ENCODE assay signal across 8 mouse cellular contexts in the genomic region with DNA sequence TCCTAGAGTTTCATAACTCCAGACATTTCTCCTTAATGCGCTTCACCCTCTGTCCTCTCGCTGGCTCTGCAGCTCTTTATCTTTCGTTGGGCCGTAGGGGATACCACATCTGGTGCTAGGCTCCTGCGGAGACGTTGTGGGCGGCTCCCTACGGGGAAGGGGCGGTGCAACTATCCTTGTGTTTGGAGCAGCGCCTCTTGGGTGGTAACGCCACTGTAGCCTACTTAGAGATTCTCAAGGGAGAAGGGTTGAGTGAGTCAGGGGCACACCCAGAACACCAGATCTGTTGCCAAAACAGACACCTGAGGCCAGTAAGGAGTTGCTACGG. TPM values are rescaled to one million over a fixed set of nuclear protein-coding genes. Genes with fewer than 3 reads are reported as not detected.
DNase-seq lines count a peak whose midpoint lies in the region; ATAC-seq lines count a peak whose summit lies in the region.

No protein-coding gene starts in this region.

- peaks cover 32% of the 10 kb centered on the region for H3K36me3 ChIP-seq in hindbrain, embryonic 13.5 days
- peaks cover 6% of the 10 kb centered on the region; the same call in 1 of the 2 replicates for H3K36me3 ChIP-seq in limb, embryonic 11.5 days (ENCODE audit: control insufficient read depth, insufficient read depth, low read length)
- peaks cover 7% of the 10 kb centered on the region; the same call in 1 of the 2 replicates for H3K36me3 ChIP-seq in midbrain, embryonic 11.5 days (ENCODE audit: control insufficient read depth, insufficient read depth, low read length)

- peak overlapping the region; percentile 71 for H3K4me3 ChIP-seq in brown adipose tissue, adult 24 weeks (ENCODE audit: insufficient read depth, low read depth, low read length)
- H3K4me3 ChIP-seq in hindbrain, embryonic 13.5 days = peak overlapping the region; percentile 91
- peak overlapping the region; percentile 97 for H3K4me3 ChIP-seq in limb, embryonic 11.5 days (ENCODE audit: low read depth, low read length)
- H3K4me3 ChIP-seq in midbrain, embryonic 11.5 days (ENCODE audit: low read depth, low read length) = peak overlapping the region; percentile 92

- peak; percentile 38 for ATAC-seq in hindbrain, embryonic 13.5 days (ENCODE audit: low FRiP score)
- peak; percentile 1; the same call in 1 of the 2 replicates for ATAC-seq in limb, embryonic 11.5 days (ENCODE audit: insufficient number of reproducible peaks, low FRiP score, low TSS enrichment, low read depth)
- peak; percentile 57 for ATAC-seq in midbrain, embryonic 11.5 days (ENCODE audit: low FRiP score)

- WGBS in hindbrain, embryonic 13.5 days = 0% methylated on average over 12 of the region's 12 CpGs
- WGBS in limb, embryonic 11.5 days = under 1% methylated on average over 12 of the region's 12 CpGs
- 0% methylated on average over 12 of the region's 12 CpGs for WGBS in midbrain, embryonic 11.5 days

- peak overlapping the region; percentile 99 for H3K4me2 ChIP-seq in hindbrain, embryonic 13.5 days
- H3K4me2 ChIP-seq in limb, embryonic 11.5 days (ENCODE audit: low read depth, severe bottlenecking) = peak overlapping the region; percentile 80
- peak overlapping the region; percentile 98 for H3K4me2 ChIP-seq in midbrain, embryonic 11.5 days

- peak; percentile 60 for DNase-seq in cerebellum, adult 11-12 months
- DNase-seq in cerebellum, adult 8-10 months = no peak
- peak; percentile 37 to 46 for DNase-seq in frontal cortex, postnatal 36 days (ENCODE audit: low spot score in 2 of 2)
- DNase-seq in limb, embryonic 11.5 days (ENCODE audit: low spot score) = peak; percentile 69
- peak; percentile 94 for DNase-seq in midbrain, embryonic 11.5 days (ENCODE audit: low spot score, missing footprints)
- peak; percentile 51 to 52 for DNase-seq in spleen, postnatal 14 days (ENCODE audit: low spot score in 2 of 2)

- H3K4me1 ChIP-seq in brown adipose tissue, adult 24 weeks (ENCODE audit: control insufficient read depth, insufficient read depth, insufficient read length, low read length) = no peaks in the 10 kb centered on the region
- peaks cover 20% of the 10 kb centered on the region for H3K4me1 ChIP-seq in hindbrain, embryonic 13.5 days (replicated peaks)
- H3K4me1 ChIP-seq in limb, embryonic 11.5 days (ENCODE audit: control insufficient read depth, insufficient read depth, low read length) = no peaks in the 10 kb centered on the region; the same call in 1 of the 2 replicates
- peaks cover 9% of the 10 kb centered on the region for H3K4me1 ChIP-seq in midbrain, embryonic 11.5 days (ENCODE audit: control insufficient read depth, insufficient read depth, low read length)

- no peaks in the 10 kb centered on the region for H3K27me3 ChIP-seq in hindbrain, embryonic 13.5 days
- no peaks in the 10 kb centered on the region for H3K27me3 ChIP-seq in limb, embryonic 11.5 days (ENCODE audit: control insufficient read depth, insufficient read depth, low read length)
- H3K27me3 ChIP-seq in midbrain, embryonic 11.5 days (ENCODE audit: control insufficient read depth, insufficient read depth, low read length) = no peaks in the 10 kb centered on the region

- peak overlapping the region; percentile 76 for H3K27ac ChIP-seq in brown adipose tissue, adult 24 weeks (replicated peaks; ENCODE audit: low read depth, low read length)
- peak overlapping the region; percentile 90 for H3K27ac ChIP-seq in hindbrain, embryonic 13.5 days
- peak overlapping the region; percentile 81 for H3K27ac ChIP-seq in limb, embryonic 11.5 days (replicated peaks; ENCODE audit: low read depth, low read length)
- peak overlapping the region; percentile 82 for H3K27ac ChIP-seq in midbrain, embryonic 11.5 days (ENCODE audit: low read depth, low read length)

- peak overlapping the region; percentile 95 for H3K9ac ChIP-seq in hindbrain, embryonic 13.5 days
- peak overlapping the region; percentile 91 for H3K9ac ChIP-seq in limb, embryonic 11.5 days (ENCODE audit: low read length)
- peak overlapping the region; percentile 93 for H3K9ac ChIP-seq in midbrain, embryonic 11.5 days (ENCODE audit: low read length)

- H3K9me3 ChIP-seq in hindbrain, embryonic 13.5 days = no peaks in the 10 kb centered on the region
- no peaks in the 10 kb centered on the region for H3K9me3 ChIP-seq in limb, embryonic 11.5 days (ENCODE audit: control insufficient read depth, low read length)
- no peaks in the 10 kb centered on the region for H3K9me3 ChIP-seq in midbrain, embryonic 11.5 days (ENCODE audit: control insufficient read depth, low read length)

RNA-seq across cellular contexts. Expression of a gene that starts 0.6 kb away (rescaled TPM):
- 88.5 and 109 TPM in 2 replicates for polyA plus RNA-seq in brown adipose tissue, adult 24 weeks (2012; ENCODE audit: insufficient read depth, insufficient read length, missing spikeins)
- polyA plus RNA-seq in hindbrain, embryonic 13.5 days (2015; fragmentation: Nextera tagmentation; extraction: Ambion mirVana) = 116 and 121 TPM in 2 replicates
- 165 and 175 TPM in 2 replicates for polyA plus RNA-seq in limb, embryonic 11.5 days (2014; fragmentation: Nextera tagmentation; extraction: Ambion mirVana)
- polyA plus RNA-seq in midbrain, embryonic 11.5 days (2014; fragmentation: Nextera tagmentation; extraction: Ambion mirVana) = 146 and 149 TPM in 2 replicates

RNA-seq across cellular contexts. Expression of a gene that starts 4.5 kb away (rescaled TPM):
- not detected in 2 replicates for polyA plus RNA-seq in brown adipose tissue, adult 24 weeks (2012; ENCODE audit: insufficient read depth, insufficient read length, missing spikeins)
- polyA plus RNA-seq in hindbrain, embryonic 13.5 days (2015; fragmentation: Nextera tagmentation; extraction: Ambion mirVana) = 0.10 TPM in 1 of 2 replicates, not detected in the other
- polyA plus RNA-seq in limb, embryonic 11.5 days (2014; fragmentation: Nextera tagmentation; extraction: Ambion mirVana) = 0.08 and 0.21 TPM in 2 replicates
- 0.15 and 0.21 TPM in 2 replicates for polyA plus RNA-seq in midbrain, embryonic 11.5 days (2014; fragmentation: Nextera tagmentation; extraction: Ambion mirVana)

RNA-seq across cellular contexts. Expression of a gene that starts 22.8 kb away (rescaled TPM):
- 30.8 and 38.6 TPM in 2 replicates for polyA plus RNA-seq in brown adipose tissue, adult 24 weeks (2012; ENCODE audit: insufficient read depth, insufficient read length, missing spikeins)
- 206 and 217 TPM in 2 replicates for polyA plus RNA-seq in hindbrain, embryonic 13.5 days (2015; fragmentation: Nextera tagmentation; extraction: Ambion mirVana)
- 75.3 and 80.9 TPM in 2 replicates for polyA plus RNA-seq in limb, embryonic 11.5 days (2014; fragmentation: Nextera tagmentation; extraction: Ambion mirVana)
- 93.6 and 102 TPM in 2 replicates for polyA plus RNA-seq in midbrain, embryonic 11.5 days (2014; fragmentation: Nextera tagmentation; extraction: Ambion mirVana)

RNA-seq across cellular contexts. Expression of a gene that starts 38.3 kb away (rescaled TPM):
- polyA plus RNA-seq in brown adipose tissue, adult 24 weeks (2012; ENCODE audit: insufficient read depth, insufficient read length, missing spikeins) = 5.5 and 6.6 TPM in 2 replicates
- polyA plus RNA-seq in hindbrain, embryonic 13.5 days (2015; fragmentation: Nextera tagmentation; extraction: Ambion mirVana) = 22.4 and 23.5 TPM in 2 replicates
- 9.8 and 10.1 TPM in 2 replicates for polyA plus RNA-seq in limb, embryonic 11.5 days (2014; fragmentation: Nextera tagmentation; extraction: Ambion mirVana)
- 16.2 and 16.5 TPM in 2 replicates for polyA plus RNA-seq in midbrain, embryonic 11.5 days (2014; fragmentation: Nextera tagmentation; extraction: Ambion mirVana)

Comparison
In these comparisons a context has a peak if more than half of its experiments do, and no peak if none do; other contexts are left out.
1. ATAC-seq: peak in every context shown above with its lines; median percentile 57 in midbrain, embryonic 11.5 days; 38 in hindbrain, embryonic 13.5 days; 1 in limb, embryonic 11.5 days.